Mouse (Mus musculus): ENCODE data around the gene Sp100.
"Not testable (repeated sequence)": the region's sequence is repeated elsewhere in the genome, so short reads cannot be mapped to it uniquely, and the experiment has no call there.

The Sp100 gene

DNA sequence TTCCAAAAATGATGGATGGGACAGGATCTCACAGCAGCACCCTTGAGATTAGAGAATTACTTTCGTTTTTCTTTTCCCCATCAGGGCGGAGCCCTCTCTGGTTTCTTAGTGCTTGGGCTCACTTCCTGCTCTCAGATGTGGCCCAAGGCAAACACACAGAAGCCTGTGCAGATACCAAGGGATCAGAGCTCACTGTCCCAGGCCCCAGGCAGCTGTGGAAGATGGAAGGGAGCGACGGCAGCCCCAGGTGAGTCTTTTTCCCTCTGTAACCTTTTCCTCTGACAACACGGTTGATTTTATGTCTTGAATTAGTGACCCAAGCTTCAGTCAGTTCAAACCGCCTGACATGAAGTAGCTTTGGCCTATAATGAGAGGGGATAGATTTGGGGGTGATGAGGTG is at the start of gene Sp100:
TSS of gene Sp100 (plus strand) at position 108 of the 400 bp plus-strand sequence.
- not testable (repeated sequence) for DNase-seq (ENCODE audit: low spot score in 2 of 2)

DNA sequence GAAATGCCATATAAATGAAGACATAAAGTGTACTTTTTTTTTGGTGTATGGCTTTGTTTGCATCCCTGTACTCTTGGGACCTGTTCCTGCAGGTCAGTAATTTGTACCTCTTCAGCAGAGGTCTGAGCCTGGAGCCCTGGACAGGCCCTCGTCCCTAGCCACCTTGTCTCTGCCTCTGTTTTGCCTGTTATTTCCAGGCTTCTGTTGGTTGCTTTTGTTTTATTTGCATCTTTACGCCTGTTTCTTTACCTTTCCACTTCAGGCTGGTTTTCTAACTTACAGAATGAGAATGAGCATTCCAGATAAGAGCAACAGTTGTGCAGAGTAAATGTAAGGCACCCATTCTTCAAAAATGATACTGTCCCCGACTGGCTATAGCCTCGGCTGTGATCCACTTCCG is 49.7 kb upstream of the Sp100 start, which contains the start of gene Sp140:
TSS of gene Sp140 (plus strand) at position 301 of the 400 bp plus-strand sequence.
- not testable (repeated sequence) for DNase-seq (ENCODE audit: low spot score in 2 of 2)

DNA sequence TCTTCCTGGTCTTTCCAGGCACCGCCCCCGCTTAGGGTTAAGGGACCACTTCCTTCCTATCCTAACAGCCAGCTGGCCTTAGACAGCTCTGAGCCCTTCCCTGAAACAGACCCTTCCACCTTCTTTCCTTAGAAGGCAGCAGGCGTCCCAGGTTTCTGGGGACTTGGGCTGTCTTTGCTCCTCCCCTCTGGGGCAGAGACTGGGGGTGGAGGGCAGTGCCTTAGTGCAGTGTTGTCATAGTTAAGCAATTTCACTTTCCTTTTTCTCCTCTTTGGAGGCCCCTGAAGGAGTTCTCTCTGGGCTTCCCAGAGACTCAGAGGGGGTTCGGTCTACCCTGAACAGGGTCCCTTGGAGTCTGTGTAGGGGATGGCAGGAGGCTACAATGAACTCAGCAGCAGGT is 49.0 kb upstream of the Sp100 start:
- DNase-seq (ENCODE audit: low spot score in 2 of 2) = not testable (repeated sequence)

- DNase-seq (ENCODE audit: low spot score in 2 of 2) = not testable (repeated sequence)
Observed at GRCm38 (mm10) chr1:85604341-85604740, 45.4 kb upstream of the Sp100 start.

GRCm38 (mm10) chr1:85608361-85608760 is 41.4 kb upstream of the Sp100 start:
- not testable (repeated sequence) for DNase-seq (ENCODE audit: low spot score in 2 of 2)

- DNase-seq (ENCODE audit: low spot score in 2 of 2) = not testable (repeated sequence)
Observed at GRCm38 (mm10) chr1:85610581-85610980, 39.2 kb upstream of the Sp100 start.

- not testable (repeated sequence) for DNase-seq (ENCODE audit: low spot score in 2 of 2)
Observed at GRCm38 (mm10) chr1:85615096-85615495, 34.7 kb upstream of the Sp100 start.

DNA sequence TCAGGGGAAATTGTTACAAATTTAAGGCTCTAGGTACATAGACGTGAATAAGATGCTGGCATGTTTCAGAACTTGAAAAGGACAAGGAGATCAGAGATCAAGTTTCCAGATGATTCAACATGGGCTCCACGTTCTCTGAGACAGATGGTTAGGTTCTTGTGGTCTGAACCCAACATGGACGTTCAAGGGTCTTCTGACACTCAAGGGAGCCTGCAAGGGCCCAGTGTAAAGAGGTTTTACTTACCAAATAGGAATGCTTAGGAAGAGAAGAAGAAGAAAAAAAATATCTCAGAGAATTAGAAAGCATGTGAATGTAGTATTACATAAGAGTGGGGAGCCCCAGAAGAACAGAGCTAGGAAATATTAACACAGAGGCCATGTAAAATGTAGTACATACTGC is 34.0 kb upstream of the Sp100 start:
- DNase-seq (ENCODE audit: low spot score in 2 of 2) = not testable (repeated sequence)

DNA sequence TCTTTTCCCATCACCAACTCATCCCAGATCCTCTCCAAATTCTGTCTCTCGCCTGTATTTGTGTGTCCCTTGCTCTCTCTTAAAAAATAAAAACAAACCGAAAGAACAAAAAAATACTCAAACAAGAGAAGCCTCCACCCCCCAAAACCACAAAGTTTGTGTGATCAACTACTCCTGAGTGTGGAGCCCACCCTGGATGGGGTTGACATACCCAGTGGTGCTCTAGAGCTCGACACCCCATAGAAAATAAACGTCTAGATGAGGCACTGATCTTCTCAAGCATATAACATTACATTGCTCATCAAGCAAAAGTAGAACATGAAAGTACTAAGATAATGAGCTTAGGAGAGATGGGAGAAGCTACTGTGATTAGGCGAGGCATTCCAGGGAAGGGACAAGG is 32.6 kb upstream of the Sp100 start:
- DNase-seq (ENCODE audit: low spot score in 2 of 2) = not testable (repeated sequence)

DNA sequence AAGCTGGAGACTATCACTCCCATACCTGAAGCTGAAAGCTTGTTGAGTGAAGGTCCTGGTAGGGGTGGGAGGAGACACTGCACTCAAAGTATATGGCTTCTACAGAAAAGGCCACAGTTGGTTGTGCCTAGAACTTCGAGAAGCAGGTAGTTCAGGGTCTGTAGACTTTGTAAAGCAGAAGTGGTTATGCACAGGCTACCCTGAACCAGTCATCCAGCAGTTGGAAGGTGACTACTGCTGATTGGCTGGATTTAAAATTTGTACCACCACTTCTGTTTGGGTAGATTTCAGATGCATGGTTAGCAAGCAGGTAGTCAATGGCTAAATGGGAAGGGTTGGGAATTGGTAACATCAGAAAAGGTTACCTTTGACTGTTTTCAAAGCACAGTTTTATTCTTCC is 31.1 kb upstream of the Sp100 start:
- DNase-seq (ENCODE audit: low spot score in 2 of 2) = not testable (repeated sequence)

DNA sequence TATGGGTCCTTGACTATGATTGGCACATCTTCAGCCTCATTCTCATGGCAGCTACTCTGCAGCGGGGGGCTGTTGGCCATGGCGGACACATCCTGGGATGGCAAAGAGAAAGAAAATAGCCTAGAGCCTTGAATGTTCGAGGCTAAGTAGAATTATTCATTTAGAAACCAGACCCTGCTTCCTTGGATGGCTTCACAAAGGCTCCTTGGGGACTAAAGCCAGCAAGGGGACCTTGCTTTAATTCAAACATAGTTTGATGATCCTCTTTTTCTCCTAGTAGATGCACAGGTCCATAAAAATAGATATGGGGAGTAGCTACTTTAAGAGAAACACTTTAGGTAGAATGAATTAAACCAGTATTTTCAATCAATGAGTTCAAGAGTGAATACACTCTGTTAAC is 12.9 kb upstream of the Sp100 start:
- not testable (repeated sequence) for DNase-seq (ENCODE audit: low spot score in 2 of 2)

GRCm38 (mm10) chr1:85638144-85638543 is 11.6 kb upstream of the Sp100 start:
- not testable (repeated sequence) for DNase-seq (ENCODE audit: low spot score in 2 of 2)

DNA sequence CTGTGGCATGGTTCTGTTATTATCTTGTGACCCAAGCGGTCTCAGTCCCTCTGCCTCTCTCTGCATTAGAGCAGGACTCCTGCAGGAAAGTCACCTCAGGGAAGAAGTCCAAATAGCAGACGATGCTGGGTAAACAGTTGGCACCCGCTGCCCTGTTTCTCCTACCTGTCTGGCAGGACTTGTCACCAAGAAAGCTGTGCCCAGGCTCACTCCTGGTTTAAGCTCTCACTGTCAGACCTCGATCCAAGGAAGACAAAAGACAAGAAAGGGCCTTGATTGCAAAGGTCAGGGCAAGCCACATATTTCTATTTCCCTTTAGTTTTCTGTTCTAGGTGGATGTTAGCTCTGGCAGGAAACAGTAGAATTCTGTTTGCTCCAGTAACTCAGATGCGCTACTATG is 736 bp downstream of the Sp100 start:
- not testable (repeated sequence) for DNase-seq (ENCODE audit: low spot score in 2 of 2)

- peak; percentile 4 to 9 for DNase-seq (ENCODE audit: low spot score in 2 of 2)
Observed at GRCm38 (mm10) chr1:85651770-85652275, 2.0 kb downstream of the Sp100 start.

- DNase-seq (ENCODE audit: low spot score in 2 of 2) = not testable (repeated sequence)
Observed at GRCm38 (mm10) chr1:85657211-85657610, 7.4 kb downstream of the Sp100 start.

DNA sequence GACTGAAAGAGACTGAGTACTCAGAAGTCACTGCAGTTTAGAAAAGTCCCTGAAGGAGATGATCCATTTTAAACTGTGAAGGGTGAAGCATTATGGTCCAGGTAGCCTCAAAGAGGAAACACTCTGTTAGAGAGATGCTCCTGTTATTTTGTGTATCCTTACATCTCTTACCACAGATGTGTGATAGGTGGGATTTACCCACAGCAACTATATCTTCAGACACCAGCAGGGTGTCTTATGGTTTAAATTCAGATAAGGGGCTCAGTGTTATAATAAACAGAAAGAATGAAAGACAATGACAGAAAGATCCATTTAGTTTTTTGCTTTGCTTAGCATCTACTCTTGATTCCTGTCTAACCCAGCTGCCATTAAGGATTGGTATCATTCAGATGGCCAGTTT is 14.5 kb downstream of the Sp100 start:
- no peak for DNase-seq (ENCODE audit: low spot score in 2 of 2)

DNA sequence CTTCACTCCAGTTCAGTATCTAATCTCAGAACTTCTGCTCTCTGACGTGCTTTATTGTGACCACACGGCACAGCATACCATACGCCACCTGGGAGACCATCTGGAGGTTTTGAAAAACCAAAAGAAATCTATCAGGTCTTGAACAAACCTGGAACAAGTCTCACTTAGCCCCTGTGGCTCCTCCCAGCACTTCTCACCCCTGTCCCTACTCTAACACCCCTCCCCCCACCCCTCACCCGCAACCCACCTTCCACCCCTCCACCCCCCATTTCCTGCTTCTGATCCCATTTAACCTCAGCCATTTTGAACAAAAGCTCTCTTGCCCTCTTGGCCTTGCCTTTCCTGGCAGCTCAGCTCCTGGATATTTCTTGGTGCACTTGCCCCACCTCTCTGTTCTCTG is 30.4 kb downstream of the Sp100 start:
- no peak for DNase-seq (ENCODE audit: low spot score in 2 of 2)

DNA sequence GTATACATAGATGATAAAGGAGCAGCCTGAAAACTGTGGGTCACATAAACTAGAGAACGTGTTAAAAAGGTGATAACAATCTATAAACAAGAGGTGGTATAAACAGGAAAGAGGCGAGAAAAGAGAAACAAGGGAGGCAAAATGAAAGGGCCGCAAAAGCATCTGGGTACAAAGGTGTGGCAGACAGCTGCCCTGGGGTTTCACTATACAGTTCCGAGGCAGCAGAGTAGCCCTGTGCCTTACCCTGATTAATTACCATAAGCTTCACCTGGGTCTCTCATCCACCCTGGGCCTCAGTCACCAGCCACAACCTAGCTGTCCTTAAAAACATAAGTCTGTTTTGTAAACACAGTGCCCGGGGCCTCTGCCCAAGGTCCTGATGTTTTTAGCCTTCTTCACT is 36.9 kb downstream of the Sp100 start:
- no peak for DNase-seq (ENCODE audit: low spot score in 2 of 2)

GRCm38 (mm10) chr1:85687346-85687745 is 37.6 kb downstream of the Sp100 start:
- DNase-seq (ENCODE audit: low spot score in 2 of 2) = no peak

GRCm38 (mm10) chr1:85690544-85690943 is 40.8 kb downstream of the Sp100 start:
- DNase-seq (ENCODE audit: low spot score in 2 of 2) = no peak

DNA sequence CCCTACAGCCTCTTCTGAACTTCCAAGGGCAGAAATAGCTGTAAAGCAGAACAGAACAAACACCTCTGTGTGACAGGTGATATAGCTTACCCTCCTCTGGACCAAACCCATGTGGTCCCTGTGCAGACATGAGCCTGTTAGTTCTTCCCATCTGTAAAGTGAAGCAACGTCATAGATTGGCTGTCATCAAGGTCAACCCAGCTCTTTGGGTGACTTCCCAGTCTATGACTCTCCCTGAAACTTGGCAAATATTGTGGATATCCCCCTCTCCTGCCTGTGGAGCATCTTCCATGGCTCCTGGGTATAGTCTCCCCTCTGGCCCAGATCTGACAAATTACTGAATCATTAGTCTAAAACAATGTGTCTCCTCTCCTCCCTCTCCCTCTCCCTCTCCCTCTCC is 42.5 kb downstream of the Sp100 start:
- DNase-seq (ENCODE audit: low spot score in 2 of 2) = no peak

GRCm38 (mm10) chr1:85693280-85693679 is 43.5 kb downstream of the Sp100 start:
- no peak for DNase-seq (ENCODE audit: low spot score in 2 of 2)

GRCm38 (mm10) chr1:85695646-85696045 is 45.9 kb downstream of the Sp100 start:
- no peak for DNase-seq (ENCODE audit: low spot score in 2 of 2)

Data from frontal cortex, postnatal 10 days (tissue).